13 mouse cellular contexts compared by ENCODE assay signal in the genomic region with DNA sequence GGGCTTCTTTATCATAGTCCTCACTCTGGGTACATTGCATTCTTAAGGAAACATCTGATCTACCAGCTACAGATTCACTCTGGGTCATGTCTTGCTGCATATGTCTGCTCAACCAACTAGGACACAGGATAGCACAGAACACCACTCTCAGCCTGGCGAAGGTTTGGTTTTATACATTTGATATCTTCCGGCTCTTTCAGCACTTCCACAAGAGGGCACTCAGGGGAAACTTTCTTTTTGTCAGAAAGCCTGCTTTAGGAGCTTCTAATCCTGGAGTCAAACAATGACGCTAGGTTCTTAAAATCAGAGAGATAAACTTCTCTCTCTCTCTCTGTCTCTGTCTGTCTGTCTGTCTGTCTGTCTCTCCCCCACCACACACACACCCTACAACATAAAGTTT. TPM values are rescaled to one million over a fixed set of nuclear protein-coding genes. Genes with fewer than 3 reads are reported as not detected.
DNase-seq lines count a peak whose midpoint lies in the region; ATAC-seq lines count a peak whose summit lies in the region.
"Had no signal": no experiment of that assay in that cellular context is flagged by ENCODE, and none has a peak within 500 bp of the region (broad histone marks: within the 10 kb centered on the region; RNA-seq: fewer than 3 reads in every experiment).

No protein-coding gene starts in this region.

- H3K27me3 ChIP-seq in embryonic facial prominence, embryonic 11.5 days (ENCODE audit: control insufficient read depth, insufficient read depth, low read length): no peaks in the 10 kb centered on the region
- H3K27me3 ChIP-seq in embryonic facial prominence, embryonic 10.5 days (replicated peaks; ENCODE audit: low read depth, poor library complexity, severe bottlenecking): no peaks in the 10 kb centered on the region
- H3K27me3 ChIP-seq: midbrain, embryonic 15.5 days had no signal

- ATAC-seq in embryonic facial prominence, embryonic 11.5 days (replicated peaks; ENCODE audit: insufficient number of reproducible peaks, low FRiP score, low TSS enrichment, low read depth): no peak
- ATAC-seq: midbrain, embryonic 15.5 days had no signal

- H3K9ac ChIP-seq in embryonic facial prominence, embryonic 11.5 days (replicated peaks; ENCODE audit: low read length): no peak overlapping the region
- H3K9ac ChIP-seq: midbrain, embryonic 15.5 days had no signal

- DNase-seq in embryonic facial prominence, embryonic 11.5 days (ENCODE audit: low spot score): peak; percentile 18
- no peak for DNase-seq in embryonic facial prominence, embryonic 10.5 days (ENCODE audit: low spot score)
- DNase-seq in layer of hippocampus, adult 8-10 months (ENCODE audit: low spot score in 2 of 2): peak; percentile 6 to 34
- DNase-seq in layer of hippocampus, adult 9-10 months (ENCODE audit: low spot score): no peak
- DNase-seq in ES-CJ7 (ENCODE audit: low read depth, low spot score): peak; percentile 39
- DNase-seq in frontal cortex, postnatal 25 days (ENCODE audit: low spot score in 2 of 2): peak; percentile 3 to 13
- no peak for DNase-seq in gastrocnemius, postnatal 10 days
- no peak for DNase-seq in neural tube, embryonic 10.5 days (ENCODE audit: extremely low spot score, low spot score)
- DNase-seq: cerebellum, postnatal 36 days; lung, postnatal 10 days had no signal

- H3K4me1 ChIP-seq in embryonic facial prominence, embryonic 11.5 days (ENCODE audit: control insufficient read depth, insufficient read depth, low read length): no peaks in the 10 kb centered on the region
- no peaks in the 10 kb centered on the region for H3K4me1 ChIP-seq in embryonic facial prominence, embryonic 10.5 days
- H3K4me1 ChIP-seq: midbrain, embryonic 15.5 days had no signal

- H3K4me2 ChIP-seq in embryonic facial prominence, embryonic 11.5 days (ENCODE audit: low read depth, low read length): no peak overlapping the region
- H3K4me2 ChIP-seq: midbrain, embryonic 15.5 days had no signal

- H3K36me3 ChIP-seq in embryonic facial prominence, embryonic 11.5 days (replicated peaks; ENCODE audit: control insufficient read depth, insufficient read depth, low read depth, low read length): no peaks in the 10 kb centered on the region
- H3K36me3 ChIP-seq in embryonic facial prominence, embryonic 10.5 days (replicated peaks): no peaks in the 10 kb centered on the region
- H3K36me3 ChIP-seq: midbrain, embryonic 15.5 days had no signal

- no peak overlapping the region for H3K4me3 ChIP-seq in embryonic facial prominence, embryonic 11.5 days (ENCODE audit: low read depth, low read length)
- no peak overlapping the region for H3K4me3 ChIP-seq in embryonic facial prominence, embryonic 10.5 days
- H3K4me3 ChIP-seq: midbrain, embryonic 15.5 days had no signal

- no peak overlapping the region for H3K27ac ChIP-seq in embryonic facial prominence, embryonic 11.5 days (replicated peaks; ENCODE audit: low read depth, low read length)
- H3K27ac ChIP-seq in embryonic facial prominence, embryonic 10.5 days (replicated peaks): no peak overlapping the region
- H3K27ac ChIP-seq: midbrain, embryonic 15.5 days had no signal

- no peaks in the 10 kb centered on the region for H3K9me3 ChIP-seq in embryonic facial prominence, embryonic 11.5 days (replicated peaks; ENCODE audit: control insufficient read depth, low read length)
- no peaks in the 10 kb centered on the region for H3K9me3 ChIP-seq in embryonic facial prominence, embryonic 10.5 days
- H3K9me3 ChIP-seq: midbrain, embryonic 15.5 days had no signal

- WGBS in embryonic facial prominence, embryonic 11.5 days: 55% methylated on average over 3 of the region's 3 CpGs
- WGBS in embryonic facial prominence, embryonic 10.5 days: 62% methylated on average over 3 of the region's 3 CpGs

RNA-seq across cellular contexts. Expression of a gene that starts 27.8 kb away (rescaled TPM):
- 83.3 and 112 TPM in 2 replicates for polyA plus RNA-seq in embryonic facial prominence, embryonic 11.5 days (2014; fragmentation: Nextera tagmentation; extraction: Ambion mirVana)
- polyA plus RNA-seq in embryonic facial prominence, embryonic 10.5 days (2016; fragmentation: Nextera tagmentation; extraction: Ambion mirVana): 81.6 and 90.4 TPM in 2 replicates
- 10 to 100 TPM; 53.0 to 72.3 (median 67.6) TPM for total RNA-seq in layer of hippocampus, adult 8-10 months (2022)
- under 1 TPM; 0.19 to 0.27 TPM for total RNA-seq in gastrocnemius, postnatal 10 days (2021)
- total RNA-seq: granulocyte monocyte progenitor cell, adult 5-6 weeks; neutrophil, adult 5-6 weeks had no signal

Comparison
In these comparisons a context has a peak if more than half of its experiments do, and no peak if none do; other contexts are left out.
1. DNase-seq: peak in embryonic facial prominence, embryonic 11.5 days (single experiment), layer of hippocampus, adult 8-10 months (2 of 2), ES-CJ7 (single experiment) and frontal cortex, postnatal 25 days (2 of 2); none in embryonic facial prominence, embryonic 10.5 days (single experiment), layer of hippocampus, adult 9-10 months (single experiment), gastrocnemius, postnatal 10 days (single experiment) and neural tube, embryonic 10.5 days (single experiment).
2. RNA of a gene that starts 27.8 kb away (total RNA-seq): 53.0 to 72.3 TPM in layer of hippocampus, adult 8-10 months; 0.19 to 0.27 TPM in gastrocnemius, postnatal 10 days; every median in the first group is over 10 times any median in the second.